Mouse (Mus musculus) stomach, postnatal 0 days (tissue): ENCODE results near the gene Magi3.

ENCODE experiments used
- CTCF ChIP-seq: IDR thresholded peaks from 2 replicates; pipeline ENCODE4 v1.5.1; 2016; ENCODE audit warnings: antibody characterized with exemption, low read depth, mild to moderate bottlenecking, moderate library complexity
- EP300 ChIP-seq: optimal IDR thresholded peaks from 2 replicates; pipeline ENCODE3; 2016; ENCODE audit warnings: antibody characterized with exemption

DNA sequence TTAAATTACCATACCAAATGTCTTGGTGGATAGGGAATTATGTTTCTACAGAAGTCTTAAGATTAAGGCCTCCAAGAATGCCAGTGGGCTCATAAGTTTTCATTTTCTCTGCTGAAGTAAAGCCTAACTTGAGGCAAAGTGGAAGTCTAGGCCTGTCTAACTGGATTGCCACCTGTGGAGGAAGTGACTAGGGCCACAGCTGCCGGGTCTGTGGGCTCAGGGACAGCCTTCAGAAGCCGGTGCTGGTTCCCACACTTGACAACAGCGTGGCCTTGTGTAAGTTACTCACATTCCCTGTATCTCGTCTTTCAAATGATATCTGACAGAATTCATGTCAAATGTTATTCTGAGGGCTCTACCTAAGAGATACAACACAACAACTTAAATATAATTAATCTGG is 27.7 kb upstream of the Magi3 start:
- TF ChIP-seq CTCF = no peak
- no peak for TF ChIP-seq EP300
